Mouse (Mus musculus) G1E (cell line): ENCODE measurements at regions not wholly inside any gene's neighbourhood (a gene's known extent, or its start where the extent isn't known, plus 50 kb on each side); places are given as distances from the start of the nearest gene placed in this dataset.

Experiments
- CTCF ChIP-seq: IDR thresholded peaks from 2 replicates; pipeline ENCODE4 v1.5.1; 2012; ENCODE audit warnings: low read depth, low read length, inconsistent platforms, mixed read lengths
- GATA1 ChIP-seq: IDR thresholded peaks from 2 replicates; pipeline ENCODE4 v1.6.1; 2012; ENCODE audit warnings: borderline replicate concordance, low read length, inconsistent platforms, mixed read lengths
- GATA2 ChIP-seq: IDR thresholded peaks from 2 replicates; pipeline ENCODE4 v1.6.1; 2012; ENCODE audit warnings: low read depth, low read length, inconsistent platforms, borderline replicate concordance
- TAL1 ChIP-seq: conservative IDR thresholded peaks from 2 replicates; pipeline ENCODE4 v1.6.1; 2012; ENCODE audit warnings: low read depth, low read length, inconsistent platforms, mixed read lengths

- TF ChIP-seq CTCF (no peak), GATA2 (no peak), GATA1 (no peak), TAL1 (no peak)
Observed at GRCm38 (mm10) chr3:22293466-22293865, 217.0 kb downstream of the Tbl1xr1 start.
